Mouse (Mus musculus) embryonic facial prominence, embryonic 14.5 days (tissue): Measurements from ENCODE around the gene Tnnt1. TPM values are rescaled to one million over a fixed set of nuclear protein-coding genes. Genes with fewer than 3 reads are reported as not detected.

ENCODE experiments used
- ATAC-seq: fragments of 200-750 bp; cut with Nextera tagmentation; 2 replicates; pipeline ENCODE4 v1.8.0; 2017; ENCODE audit warnings: low read depth, moderate number of reproducible peaks, moderate TSS enrichment
- DNase-seq: peaks from one replicate; pipeline ENCODE4 v3.0.0-alpha.2; 2015; ENCODE audit warnings: low spot score
- H3K27ac ChIP-seq: fragments of 300-500 bp; sonication (generic); replicated peaks from 2 replicates; pipeline ENCODE4 v1.5.1; 2014; ENCODE audit warnings: low read depth, mild to moderate bottlenecking, low read length, moderate library complexity
- H3K27me3 ChIP-seq: fragments of 300-500 bp; sonication (generic); replicated peaks from 2 replicates; pipeline ENCODE4 v1.6.1; 2014; ENCODE audit warnings: low read length; ENCODE audit not compliant: control insufficient read depth, insufficient read depth
- H3K36me3 ChIP-seq: fragments of 300-500 bp; sonication (generic); 2 replicates; pipeline ENCODE4 v1.6.1; 2014; ENCODE audit warnings: low read length, mixed read lengths; ENCODE audit not compliant: control insufficient read depth, insufficient read depth
- H3K4me1 ChIP-seq: fragments of 300-500 bp; sonication (generic); 2 replicates; pipeline ENCODE4 v1.6.1; 2014; ENCODE audit warnings: antibody characterized with exemption, low read length; ENCODE audit not compliant: control insufficient read depth, insufficient read depth
- H3K4me2 ChIP-seq: fragments of 300-500 bp; sonication (generic); 2 replicates; pipeline ENCODE4 v1.6.1; 2014; ENCODE audit warnings: low read depth, mild to moderate bottlenecking, low read length, moderate library complexity, mixed read lengths
- H3K4me3 ChIP-seq: fragments of 300-500 bp; sonication (generic); 2 replicates; pipeline ENCODE4 v1.5.1; 2014; ENCODE audit warnings: low read depth, mild to moderate bottlenecking, low read length
- H3K9ac ChIP-seq: fragments of 300-500 bp; sonication (generic); 2 replicates; pipeline ENCODE4 v1.6.1; 2014; ENCODE audit warnings: low read depth, mild to moderate bottlenecking, low read length, moderate library complexity, mixed read lengths
- H3K9me3 ChIP-seq: fragments of 300-500 bp; sonication (generic); 2 replicates; pipeline ENCODE4 v1.6.1; 2016; ENCODE audit warnings: low read length; ENCODE audit not compliant: control insufficient read depth
- WGBS: fragments of 180-500 bp; shearing (Covaris S2); extraction: QIAGEN DNeasy Blood & Tissue Kit; methylation state at CpG from one replicate; pipeline ENCODE4 v1.1.7; 2014; 5-methylcytosine and 5-hydroxymethylcytosine counted together
- polyA plus RNA-seq: library from polyadenylated mRNA; unstranded; fragments of >200 nt; fragmentation: Nextera tagmentation; extraction: Ambion mirVana; gene quantifications from 2 replicates; pipeline ENCODE4 v1.2.1, GENCODE M21; 2014

Gene Tnnt1
- polyA plus RNA-seq, 1 experiment from 2014 or later = 459 TPM

DNA sequence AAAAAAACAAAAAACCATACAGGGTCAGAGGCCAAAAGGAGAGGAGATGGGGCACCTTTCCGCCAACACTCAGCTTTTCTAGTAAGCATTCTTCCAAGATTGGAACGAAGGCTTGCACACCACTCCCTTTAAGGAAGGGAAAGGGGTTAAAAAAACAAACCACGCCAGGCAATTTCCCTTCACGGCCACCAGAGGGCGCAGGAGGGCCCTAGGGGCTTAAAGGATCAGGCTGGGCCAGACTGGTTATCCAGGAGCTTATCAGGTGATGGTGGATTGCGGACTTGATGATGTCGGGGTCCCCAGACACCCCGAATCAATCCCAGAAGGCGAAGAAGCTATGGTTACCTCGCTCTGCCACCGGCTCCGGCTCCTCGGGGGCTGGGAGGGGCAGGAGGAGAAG, 2.9 kb downstream of the Tnnt1 start:
- H3K4me2 ChIP-seq = peak overlapping the region; percentile 27; the same call in 1 of the 2 replicates
- no peak for ATAC-seq
- no peaks in the 10 kb centered on the region for H3K27me3 ChIP-seq
- H3K27ac ChIP-seq = no peak overlapping the region
- no peaks in the 10 kb centered on the region for H3K9me3 ChIP-seq
- peak overlapping the region; percentile 8; the same call in 1 of the 2 replicates for H3K4me3 ChIP-seq
- H3K36me3 ChIP-seq = no peaks in the 10 kb centered on the region
- DNase-seq = peak; percentile 64
- H3K9ac ChIP-seq = peak overlapping the region; percentile 19; the same call in 1 of the 2 replicates
- H3K4me1 ChIP-seq = peaks cover 8% of the 10 kb centered on the region; the same call in 1 of the 2 replicates
- 26% methylated on average over 13 of the region's 13 CpGs for WGBS

DNA sequence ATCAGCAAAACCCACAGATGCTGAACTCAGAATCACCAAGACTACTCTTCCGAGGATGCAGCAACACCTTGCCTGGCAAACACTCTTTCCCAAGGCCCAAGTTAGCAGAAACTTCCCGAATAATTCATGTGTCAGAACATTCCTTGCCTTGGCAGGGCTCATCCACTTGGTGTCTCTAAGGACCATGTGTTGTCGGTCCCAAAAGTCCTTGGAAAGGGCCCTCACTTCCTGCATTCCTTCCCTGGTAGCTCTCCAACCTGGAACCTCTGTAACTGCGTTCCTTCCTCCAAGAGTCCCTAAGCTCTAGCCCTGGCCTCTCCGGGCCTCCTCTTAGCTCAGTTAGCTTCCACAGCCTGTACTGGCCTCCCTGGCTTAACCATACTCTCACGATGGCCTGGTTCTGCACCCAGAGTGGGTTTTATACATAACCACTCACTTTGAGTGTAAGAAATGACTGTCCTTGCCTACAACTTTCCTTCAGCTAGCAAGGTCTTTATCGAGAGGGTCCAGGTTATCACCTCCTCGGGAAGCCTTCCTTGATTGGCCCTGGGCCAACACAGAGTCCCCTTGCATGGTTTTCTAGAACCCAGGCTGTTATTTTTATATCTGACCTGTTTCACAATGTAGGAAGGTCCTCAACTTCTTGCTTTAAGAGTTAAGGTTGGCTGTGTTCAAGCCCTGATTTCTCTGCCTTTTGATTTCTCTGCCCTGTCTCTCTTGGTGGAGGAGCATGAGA, 4.5 kb downstream of the Tnnt1 start:
- ATAC-seq = no peak

DNA sequence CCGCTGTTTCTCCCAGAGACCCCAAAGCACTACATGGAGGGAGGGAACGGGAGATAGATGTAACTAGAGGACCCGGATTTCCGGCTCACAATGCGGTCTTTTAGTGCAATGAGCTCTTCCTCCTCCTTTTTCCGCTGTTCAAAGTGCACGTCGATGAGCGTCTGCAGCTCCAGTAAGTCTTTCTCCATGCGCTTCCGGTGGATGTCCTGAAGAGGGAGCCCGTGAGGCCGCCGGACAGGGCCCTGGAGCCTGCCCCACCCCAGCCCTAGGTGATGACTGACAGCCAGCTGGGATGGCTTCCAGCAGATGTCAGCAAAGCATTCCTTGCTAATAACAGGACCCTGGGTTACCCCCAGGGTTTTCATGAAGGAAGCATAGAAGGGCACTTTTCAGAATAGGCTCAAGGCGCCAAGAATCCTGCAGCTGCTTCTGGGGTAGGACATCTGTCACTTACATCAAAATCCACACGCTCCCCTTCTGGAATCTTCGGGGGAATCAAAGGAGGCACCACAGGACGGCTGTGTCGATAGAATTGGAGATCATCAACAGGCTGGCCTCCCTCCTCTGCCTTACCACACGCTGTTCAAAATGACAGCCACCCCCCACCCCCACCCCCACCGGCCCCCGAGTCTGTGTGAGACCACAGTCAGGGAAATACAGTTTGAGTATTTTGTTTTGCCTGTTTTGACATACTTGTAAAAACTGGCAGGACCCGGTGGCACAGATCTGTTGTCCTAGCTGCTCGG, 6.1 kb downstream of the Tnnt1 start:
- peaks cover 8% of the 10 kb centered on the region; the same call in 1 of the 2 replicates for H3K4me1 ChIP-seq
- H3K9me3 ChIP-seq = no peaks in the 10 kb centered on the region
- 11% methylated on average over 24 of the region's 24 CpGs for WGBS
- H3K27me3 ChIP-seq = no peaks in the 10 kb centered on the region
- ATAC-seq = peak; percentile 81
- peak; percentile 92 for DNase-seq
- no peak overlapping the region; the same call in 1 of the 2 replicates for H3K9ac ChIP-seq
- H3K4me2 ChIP-seq = peak overlapping the region; percentile 29
- H3K4me3 ChIP-seq = no peak overlapping the region
- H3K27ac ChIP-seq = no peak overlapping the region; the same call in 1 of the 2 replicates
- no peaks in the 10 kb centered on the region for H3K36me3 ChIP-seq

More for the DNA sequence above, 4.5 kb downstream of the Tnnt1 start:
- H3K27ac ChIP-seq = no peak overlapping the region
- H3K9me3 ChIP-seq = no peaks in the 10 kb centered on the region
- no peak overlapping the region for H3K4me3 ChIP-seq
- 70% methylated on average over 8 of the region's 8 CpGs for WGBS
- H3K4me1 ChIP-seq = peaks cover 8% of the 10 kb centered on the region; the same call in 1 of the 2 replicates
- H3K4me2 ChIP-seq = no peak overlapping the region
- no peaks in the 10 kb centered on the region for H3K27me3 ChIP-seq
- no peak for DNase-seq
- no peak overlapping the region for H3K9ac ChIP-seq
- no peaks in the 10 kb centered on the region for H3K36me3 ChIP-seq

DNA sequence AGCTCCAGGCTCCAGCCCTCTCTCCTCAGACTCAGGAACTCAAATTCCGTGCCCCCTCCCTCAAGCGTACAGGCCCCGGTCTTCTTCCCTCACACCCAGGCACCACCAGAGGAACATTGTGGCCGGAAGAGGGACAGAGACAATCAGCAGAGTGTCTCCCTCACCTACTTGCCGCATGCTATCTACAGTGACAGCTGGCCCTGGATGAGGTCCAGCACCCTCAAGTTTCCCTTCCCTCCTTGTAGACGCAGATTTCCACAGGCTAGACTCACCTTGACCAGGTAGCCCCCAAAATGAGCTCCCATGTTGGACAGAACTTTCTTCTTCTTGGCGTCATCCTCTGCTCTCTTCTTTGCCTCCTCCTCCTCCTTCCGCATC, 7.5 kb downstream of the Tnnt1 start:
- ATAC-seq (no peak), DNase-seq (no peak)
- Histone ChIP-seq H3K4me1 (peaks cover 5% of the 10 kb centered on the region; the same call in 1 of the 2 replicates), H3K27me3 (no peaks in the 10 kb centered on the region), H3K36me3 (no peaks in the 10 kb centered on the region), H3K9ac (no peak overlapping the region), H3K27ac (no peak overlapping the region), H3K9me3 (no peaks in the 10 kb centered on the region), H3K4me3 (no peak overlapping the region), H3K4me2 (no peak overlapping the region)
- WGBS = 92% methylated on average over 8 of the region's 8 CpGs

DNA sequence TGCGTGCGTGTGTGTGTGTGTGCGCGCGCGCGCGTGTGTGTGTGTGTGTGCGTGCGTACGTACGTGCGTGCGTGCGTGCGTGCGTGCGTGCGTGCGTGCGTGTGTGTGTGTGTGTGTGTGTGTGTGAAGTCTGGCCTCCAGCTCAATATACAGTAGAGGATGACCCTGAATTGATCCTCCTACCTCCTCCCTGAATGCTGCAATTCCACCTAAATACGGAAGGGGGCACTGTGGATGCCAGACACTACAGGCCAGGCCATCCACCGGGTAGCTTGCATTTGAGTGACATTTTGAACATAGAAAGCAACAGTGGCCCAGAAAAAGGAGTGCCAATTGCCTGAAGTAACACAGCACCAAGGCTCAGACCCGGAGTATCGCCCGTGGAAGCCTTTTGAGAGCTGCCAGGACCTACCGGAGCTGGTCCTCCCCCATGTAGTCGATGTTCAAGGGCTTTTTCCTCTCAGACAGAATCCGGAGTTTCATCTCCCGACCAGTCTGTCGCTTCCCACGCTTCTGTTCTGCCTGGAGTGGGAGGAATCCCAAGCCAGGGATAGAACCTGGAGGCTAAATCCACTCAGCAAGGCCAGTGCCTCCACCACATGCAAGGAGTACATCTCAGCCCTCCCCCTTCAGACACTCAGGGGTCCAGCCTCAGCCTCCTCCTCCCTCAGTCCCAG, 8.0 kb downstream of the Tnnt1 start:
- H3K27me3 ChIP-seq = no peaks in the 10 kb centered on the region
- DNase-seq (no peak), ATAC-seq (no peak)
- H3K9me3 ChIP-seq = no peaks in the 10 kb centered on the region
- peaks cover 5% of the 10 kb centered on the region; the same call in 1 of the 2 replicates for H3K4me1 ChIP-seq
- no peak overlapping the region for H3K27ac ChIP-seq
- no peaks in the 10 kb centered on the region for H3K36me3 ChIP-seq
- H3K4me3 ChIP-seq = no peak overlapping the region
- H3K4me2 ChIP-seq = no peak overlapping the region
- H3K9ac ChIP-seq = no peak overlapping the region
- 75% methylated on average over 20 of the region's 32 CpGs for WGBS

DNA sequence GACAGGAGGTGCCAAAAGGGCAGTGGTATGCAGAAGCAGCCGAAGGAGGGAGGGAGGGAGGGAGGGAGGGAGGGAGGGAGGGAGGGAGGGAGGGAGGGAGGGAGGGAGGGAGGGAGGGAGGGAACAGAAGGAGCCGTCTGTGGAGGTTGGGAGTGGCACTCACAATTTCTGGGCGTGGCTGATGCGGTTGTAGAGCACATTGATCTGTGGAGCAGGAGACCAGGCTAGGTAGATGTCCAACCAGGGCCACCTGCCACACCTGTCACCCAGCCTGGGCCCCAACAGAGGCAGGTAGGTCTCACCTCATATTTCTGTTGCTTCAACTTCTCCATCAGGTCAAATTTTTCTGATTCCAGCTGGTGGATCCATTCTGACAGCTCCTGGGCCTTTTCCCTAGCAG, 9.0 kb downstream of the Tnnt1 start:
- H3K36me3 ChIP-seq = no peaks in the 10 kb centered on the region
- no peaks in the 10 kb centered on the region for H3K9me3 ChIP-seq
- DNase-seq (no peak), ATAC-seq (no peak)
- H3K4me2 ChIP-seq = no peak overlapping the region
- WGBS = 62% methylated on average over 2 of the region's 4 CpGs
- no peak overlapping the region for H3K27ac ChIP-seq
- no peak overlapping the region for H3K4me3 ChIP-seq
- no peaks in the 10 kb centered on the region for H3K27me3 ChIP-seq
- H3K4me1 ChIP-seq = peaks cover 5% of the 10 kb centered on the region; the same call in 1 of the 2 replicates
- no peak overlapping the region for H3K9ac ChIP-seq

DNA sequence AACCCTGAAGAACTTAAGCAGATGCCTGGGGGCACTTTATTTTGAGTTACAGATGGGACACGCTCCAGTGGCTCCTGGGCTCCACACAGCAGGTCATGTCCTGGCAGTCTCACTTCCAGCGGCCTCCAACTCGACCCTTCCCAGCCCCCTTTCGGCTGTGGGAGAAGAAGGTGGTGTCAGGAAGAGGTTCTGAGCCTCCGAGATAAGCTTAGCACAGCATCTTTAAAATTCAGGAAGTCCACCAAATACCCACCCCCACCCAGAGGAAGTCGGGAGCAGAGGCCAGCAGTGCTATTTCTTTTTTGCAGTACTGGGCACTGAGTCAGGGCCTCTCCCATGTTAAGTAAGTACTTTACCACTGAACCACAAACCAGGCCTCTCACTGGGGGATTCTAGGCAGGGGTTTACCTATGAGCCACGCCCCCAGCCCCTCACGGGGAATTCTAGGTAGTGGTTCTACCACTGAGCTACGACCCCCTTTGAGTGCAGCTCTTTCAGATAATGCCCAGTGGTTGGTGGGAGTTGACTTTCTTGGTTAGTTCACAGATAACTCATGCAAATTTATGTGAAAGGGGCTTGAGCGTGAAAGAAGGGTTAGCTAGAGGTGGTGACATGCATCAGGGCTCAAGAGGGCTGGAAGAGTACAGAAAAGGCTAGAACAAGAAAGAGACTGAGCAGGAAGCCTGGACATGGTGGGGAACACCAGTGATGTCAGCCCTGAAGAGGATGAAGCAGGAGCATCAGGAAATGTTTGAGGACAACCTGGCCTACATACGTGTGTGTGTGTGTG, 11.3 kb downstream of the Tnnt1 start:
- no peak overlapping the region for H3K4me2 ChIP-seq
- DNase-seq = no peak

DNA sequence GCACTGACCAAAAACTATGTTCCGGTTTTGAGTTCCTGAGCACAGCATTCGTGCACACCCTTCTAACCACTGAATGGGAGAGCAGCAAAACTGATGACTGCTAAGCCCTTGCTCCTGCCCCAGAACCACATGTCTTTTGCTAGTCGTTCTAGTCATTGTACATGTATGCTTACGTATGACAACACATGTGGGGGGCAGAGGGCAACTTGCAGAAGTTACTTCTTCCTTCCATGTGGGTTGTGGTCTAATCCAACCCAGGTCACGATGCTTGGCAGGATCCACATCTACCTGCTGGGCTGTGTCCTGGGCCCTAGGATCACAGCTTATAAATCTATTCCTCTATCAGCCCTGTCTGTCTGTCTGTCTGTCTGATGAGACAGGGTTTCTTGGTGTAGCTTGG, 12.3 kb downstream of the Tnnt1 start:
- Histone ChIP-seq H3K27me3 (no peaks in the 10 kb centered on the region), H3K4me2 (no peak overlapping the region), H3K4me3 (no peak overlapping the region), H3K9ac (no peak overlapping the region), H3K36me3 (no peaks in the 10 kb centered on the region), H3K4me1 (peaks cover 17% of the 10 kb centered on the region), H3K9me3 (no peaks in the 10 kb centered on the region), H3K27ac (no peak overlapping the region)
- 75% methylated on average over 5 of the region's 5 CpGs for WGBS
- DNase-seq = no peak
- ATAC-seq = no peak

More for the DNA sequence above, 11.3 kb downstream of the Tnnt1 start:
- Histone ChIP-seq H3K9ac (no peak overlapping the region), H3K4me1 (peaks cover 12% of the 10 kb centered on the region), H3K36me3 (no peaks in the 10 kb centered on the region), H3K9me3 (no peaks in the 10 kb centered on the region), H3K4me3 (no peak overlapping the region), H3K27me3 (no peaks in the 10 kb centered on the region), H3K27ac (no peak overlapping the region)
- WGBS = 57% methylated on average over 11 of the region's 11 CpGs
- ATAC-seq = no peak
